Mouse (Mus musculus) thymus, adult 2 months (tissue): ENCODE results near the gene Coro2b. TPM values are rescaled to one million over a fixed set of nuclear protein-coding genes. Genes with fewer than 3 reads are reported as not detected.

Source experiments
- DNase-seq: peaks from one replicate; pipeline ENCODE4 v3.0.0; 2021
- H3K27ac ChIP-seq: fragments of 200-500 bp; 2 replicates; pipeline ENCODE4 v1.5.1; 2012; ENCODE audit warnings: low read length, control low read depth; ENCODE audit not compliant: control insufficient read depth, insufficient read depth
- H3K27me3 ChIP-seq: fragments of 200-500 bp; 2 replicates; pipeline ENCODE4 v1.6.1; 2012; ENCODE audit warnings: mild to moderate bottlenecking, low read length, moderate library complexity, mixed read lengths; ENCODE audit not compliant: control insufficient read depth, insufficient read depth
- H3K36me3 ChIP-seq: fragments of 200-500 bp; 2 replicates; pipeline ENCODE4 v1.6.1; 2012; ENCODE audit warnings: mild to moderate bottlenecking, low read length, moderate library complexity; ENCODE audit not compliant: control insufficient read depth, insufficient read depth
- H3K4me1 ChIP-seq: fragments of 200-500 bp; replicated peaks from 2 replicates; pipeline ENCODE4 v1.6.1; 2012; ENCODE audit warnings: low read length; ENCODE audit not compliant: control insufficient read depth, insufficient read depth
- H3K4me3 ChIP-seq: fragments of 200-500 bp; 2 replicates; pipeline ENCODE4 v1.5.1; 2012; ENCODE audit warnings: mild to moderate bottlenecking, low read length, control low read depth, moderate library complexity; ENCODE audit not compliant: control insufficient read depth, insufficient read depth
- CTCF ChIP-seq: fragments of 200-500 bp; IDR thresholded peaks from 2 replicates; pipeline ENCODE4 v1.5.1; 2012; ENCODE audit warnings: mild to moderate bottlenecking, control low read depth, low read length, moderate library complexity, borderline replicate concordance; ENCODE audit not compliant: control insufficient read depth, poor library complexity, insufficient read depth; ENCODE audit errors: extremely low read depth
- POLR2A ChIP-seq: fragments of 200-500 bp; IDR thresholded peaks from 2 replicates; pipeline ENCODE4 v1.6.1; 2012; ENCODE audit warnings: mild to moderate bottlenecking, low read length, control low read depth, moderate library complexity; ENCODE audit not compliant: control insufficient read depth, poor library complexity, insufficient read depth; ENCODE audit errors: extremely low read depth
- WGBS: fragments of 180-500 bp; shearing (Covaris S2); methylation state at CpG from one replicate; pipeline ENCODE4 v1.1.7; 2018; 5-methylcytosine and 5-hydroxymethylcytosine counted together
- polyA plus RNA-seq: library from polyadenylated mRNA; depleted of rRNA; stranded (reverse); fragments of >200 nt; gene quantifications from 2 replicates; pipeline ENCODE4 v1.2.3, GENCODE M21; 2012

Coro2b gene
- polyA plus RNA-seq, 1 experiment, result 18.2 TPM

- Histone ChIP-seq H3K27me3 (no peaks in the 10 kb centered on the region), H3K4me1 (peaks cover 6% of the 10 kb centered on the region), H3K4me3 (no peak overlapping the region), H3K27ac (no peak overlapping the region), H3K36me3 (no peaks in the 10 kb centered on the region)
- 89% methylated on average over 4 of the region's 4 CpGs for WGBS
- DNase-seq, result no peak
- TF ChIP-seq CTCF, result no peak
- no peak for TF ChIP-seq POLR2A
These were observed 52.7 kb downstream of the Coro2b start for GRCm38 (mm10) chr9:62484107-62484506.

DNA sequence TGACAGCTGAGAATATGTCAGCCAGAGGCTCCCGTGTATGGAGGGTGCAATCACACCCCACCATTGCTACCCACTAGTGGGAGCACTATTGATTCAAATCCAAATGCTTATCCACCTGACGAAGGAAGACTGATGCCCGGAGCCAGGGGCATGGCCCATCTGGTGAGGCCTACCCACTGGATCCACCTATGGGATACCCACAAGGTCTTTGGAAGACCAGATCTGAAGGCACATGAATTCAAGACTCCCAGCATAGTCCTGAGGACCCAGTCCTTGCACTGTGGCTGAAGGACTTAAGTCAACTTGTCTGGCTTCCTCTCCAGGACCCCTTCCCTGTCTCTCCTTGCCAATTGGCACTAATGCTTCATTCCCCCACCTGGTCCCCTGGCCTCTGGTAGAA lies 54.1 kb downstream of the Coro2b start:
- no peak overlapping the region for H3K27ac ChIP-seq
- H3K36me3 ChIP-seq, result no peaks in the 10 kb centered on the region
- TF ChIP-seq CTCF (no peak), POLR2A (no peak)
- WGBS, result 68% methylated on average over 3 of the region's 3 CpGs
- no peak for DNase-seq
- H3K4me3 ChIP-seq, result no peak overlapping the region
- no peaks in the 10 kb centered on the region for H3K4me1 ChIP-seq
- no peaks in the 10 kb centered on the region for H3K27me3 ChIP-seq

GRCm38 (mm10) chr9:62480898-62481642 lies 55.8 kb downstream of the Coro2b start:
- H3K27ac ChIP-seq, result no peak overlapping the region
- no peak overlapping the region for H3K4me3 ChIP-seq
- H3K4me1 ChIP-seq, result no peaks in the 10 kb centered on the region
- no peaks in the 10 kb centered on the region for H3K36me3 ChIP-seq
- WGBS, result 92% methylated on average over 6 of the region's 6 CpGs
- H3K27me3 ChIP-seq, result no peaks in the 10 kb centered on the region
- no peak for DNase-seq
- TF ChIP-seq CTCF (no peak), POLR2A (no peak)

DNA sequence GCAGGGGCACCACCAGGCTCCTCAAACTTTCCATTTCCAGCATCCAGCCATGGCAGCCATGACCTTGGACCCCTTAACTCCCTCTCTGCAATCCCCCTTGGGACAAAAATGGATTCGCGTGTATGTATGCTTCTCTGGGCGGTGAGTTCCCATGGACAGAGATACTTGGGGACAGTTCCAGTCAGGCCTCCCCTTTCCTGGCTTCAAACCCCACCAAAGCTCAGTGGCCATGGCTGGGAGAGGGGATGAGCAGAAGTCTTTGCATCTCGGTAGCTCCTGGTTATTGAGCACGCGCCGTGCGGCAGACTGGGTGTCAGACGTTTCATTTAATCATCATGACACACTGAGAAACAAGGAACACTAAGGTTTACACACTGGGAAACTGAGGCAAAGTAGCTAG lies 56.7 kb downstream of the Coro2b start:
- Histone ChIP-seq H3K4me3 (no peak overlapping the region), H3K27me3 (no peaks in the 10 kb centered on the region), H3K36me3 (no peaks in the 10 kb centered on the region), H3K27ac (no peak overlapping the region), H3K4me1 (no peaks in the 10 kb centered on the region)
- WGBS, result 97% methylated on average over 9 of the region's 9 CpGs
- TF ChIP-seq CTCF, result no peak
- no peak for DNase-seq

DNA sequence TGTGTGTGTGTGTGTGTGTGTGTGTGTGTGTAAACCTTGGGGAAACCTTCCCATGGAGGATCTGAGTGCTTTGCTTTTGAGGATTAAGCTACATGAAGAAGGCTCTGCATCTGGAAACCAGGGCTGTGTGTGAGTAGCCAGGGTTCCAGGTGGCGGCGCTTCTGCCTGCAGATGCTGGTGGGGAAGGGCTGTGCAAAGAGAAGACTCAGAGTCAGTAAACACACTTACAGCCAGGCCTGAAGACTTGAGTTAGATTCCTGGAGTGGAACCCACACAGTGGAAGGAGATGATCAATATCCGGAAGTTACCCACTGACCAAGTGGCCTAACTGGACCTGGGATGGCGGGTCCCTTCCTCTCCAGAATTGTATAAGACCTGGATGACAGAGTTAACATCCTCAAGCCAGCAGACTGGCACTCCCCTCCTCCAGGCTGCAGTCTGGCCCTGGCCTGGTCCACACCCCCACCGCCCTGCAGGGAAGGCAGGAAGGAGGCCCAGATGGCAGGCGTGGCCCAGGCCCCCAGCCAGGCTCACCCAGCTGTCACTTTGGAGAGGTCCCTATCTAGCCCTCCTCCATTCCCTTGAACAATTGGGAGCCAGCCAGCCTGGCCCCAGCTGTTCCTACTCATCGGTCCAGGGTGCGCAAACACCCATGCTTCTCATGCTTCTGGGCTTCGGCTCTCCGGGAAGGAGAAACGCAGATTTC lies 59.9 kb downstream of the Coro2b start:
- TF ChIP-seq CTCF (no peak), POLR2A (no peak)
- H3K27ac ChIP-seq, result no peak overlapping the region
- WGBS, result 88% methylated on average over 11 of the region's 11 CpGs
- H3K4me1 ChIP-seq, result no peaks in the 10 kb centered on the region
- no peak for DNase-seq
- no peaks in the 10 kb centered on the region for H3K36me3 ChIP-seq
- H3K4me3 ChIP-seq, result no peak overlapping the region
- no peaks in the 10 kb centered on the region for H3K27me3 ChIP-seq

- DNase-seq, result no peak
- Histone ChIP-seq H3K4me3 (no peak overlapping the region), H3K36me3 (no peaks in the 10 kb centered on the region), H3K27ac (no peak overlapping the region), H3K27me3 (no peaks in the 10 kb centered on the region), H3K4me1 (no peaks in the 10 kb centered on the region)
- TF ChIP-seq CTCF (no peak), POLR2A (no peak)
- WGBS, result 96% methylated on average over 2 of the region's 2 CpGs
These were observed 62.6 kb downstream of the Coro2b start for GRCm38 (mm10) chr9:62474206-62474605.

- Histone ChIP-seq H3K36me3 (no peaks in the 10 kb centered on the region), H3K27ac (no peak overlapping the region), H3K27me3 (no peaks in the 10 kb centered on the region), H3K4me3 (no peak overlapping the region), H3K4me1 (no peaks in the 10 kb centered on the region)
- TF ChIP-seq POLR2A (no peak), CTCF (no peak)
- no peak for DNase-seq
- 96% methylated on average over 14 of the region's 14 CpGs for WGBS
These were observed 65.2 kb downstream of the Coro2b start for GRCm38 (mm10) chr9:62471541-62472189.
